Mouse (Mus musculus): ENCODE results near the gene Fam19a2. TPM values are rescaled to one million over a fixed set of nuclear protein-coding genes. Genes with fewer than 3 reads are reported as not detected.

The Fam19a2 gene
- 29.8 and 30.9 TPM in 2 replicates for polyA plus RNA-seq (2015; fragmentation: Nextera tagmentation; extraction: Ambion mirVana)

GRCm38 (mm10) chr10:123263876-123264309 is at the start of gene Fam19a2:
Gene Fam19a2 (plus strand): TSS chr10:123263996.
- Histone ChIP-seq H3K27ac (peak within 1 kb of the TSS; percentile 73), H3K4me1 (replicated peaks) (peaks cover 12% of the 10 kb centered on the region), H3K4me2 (replicated peaks) (peak within 1 kb of the TSS; percentile 92), H3K4me3 (replicated peaks) (peak within 1 kb of the TSS; percentile 70), H3K9ac (replicated peaks) (peak within 1 kb of the TSS; percentile 84), H3K27me3 (peaks cover 11% of the 10 kb centered on the region), H3K9me3 (no peaks in the 10 kb centered on the region), H3K36me3 (no peaks in the 10 kb centered on the region)
- WGBS = 2% methylated on average over 12 of the region's 12 CpGs
- peak; percentile 68 for ATAC-seq

- Histone ChIP-seq H3K9me3 (no peaks in the 10 kb centered on the region), H3K4me2 (replicated peaks) (no peak overlapping the region), H3K4me1 (replicated peaks) (no peaks in the 10 kb centered on the region), H3K27ac (no peak overlapping the region), H3K36me3 (no peaks in the 10 kb centered on the region), H3K27me3 (no peaks in the 10 kb centered on the region), H3K4me3 (replicated peaks) (no peak overlapping the region), H3K9ac (replicated peaks) (no peak overlapping the region)
- no peak for ATAC-seq
- 95% methylated on average over 5 of the region's 5 CpGs for WGBS
These were observed 41.0 kb upstream of the Fam19a2 start for GRCm38 (mm10) chr10:123222785-123223184.

- no peak overlapping the region for H3K9ac ChIP-seq (replicated peaks)
- no peaks in the 10 kb centered on the region for H3K4me1 ChIP-seq (replicated peaks)
- no peaks in the 10 kb centered on the region for H3K27me3 ChIP-seq
- H3K4me2 ChIP-seq (replicated peaks) = no peak overlapping the region
- no peaks in the 10 kb centered on the region for H3K9me3 ChIP-seq
- H3K27ac ChIP-seq = no peak overlapping the region
- H3K36me3 ChIP-seq = no peaks in the 10 kb centered on the region
- no peak for ATAC-seq
- 90% methylated on average over 5 of the region's 5 CpGs for WGBS
- no peak overlapping the region for H3K4me3 ChIP-seq (replicated peaks)
These were observed 34.4 kb upstream of the Fam19a2 start for GRCm38 (mm10) chr10:123229420-123229819.

- H3K27ac ChIP-seq = no peak overlapping the region
- 86% methylated on average over 6 of the region's 6 CpGs for WGBS
- H3K4me2 ChIP-seq (replicated peaks) = no peak overlapping the region
- no peaks in the 10 kb centered on the region for H3K36me3 ChIP-seq
- no peaks in the 10 kb centered on the region for H3K9me3 ChIP-seq
- H3K4me1 ChIP-seq (replicated peaks) = no peaks in the 10 kb centered on the region
- no peaks in the 10 kb centered on the region for H3K27me3 ChIP-seq
- H3K4me3 ChIP-seq (replicated peaks) = no peak overlapping the region
- no peak for ATAC-seq
- no peak overlapping the region for H3K9ac ChIP-seq (replicated peaks)
These were observed 15.7 kb upstream of the Fam19a2 start for GRCm38 (mm10) chr10:123248063-123248462.

- Histone ChIP-seq H3K27me3 (no peaks in the 10 kb centered on the region), H3K36me3 (no peaks in the 10 kb centered on the region), H3K9ac (replicated peaks) (no peak overlapping the region), H3K27ac (no peak overlapping the region), H3K4me2 (replicated peaks) (no peak overlapping the region), H3K4me1 (replicated peaks) (no peaks in the 10 kb centered on the region), H3K9me3 (no peaks in the 10 kb centered on the region), H3K4me3 (replicated peaks) (no peak overlapping the region)
- 92% methylated on average over 9 of the region's 9 CpGs for WGBS
- no peak for ATAC-seq
These were observed 11.9 kb upstream of the Fam19a2 start for GRCm38 (mm10) chr10:123251904-123252303.

- H3K4me2 ChIP-seq (replicated peaks) = no peak overlapping the region
- no peak overlapping the region for H3K9ac ChIP-seq (replicated peaks)
- WGBS = 46% methylated on average over 5 of the region's 5 CpGs
- no peaks in the 10 kb centered on the region for H3K27me3 ChIP-seq
- H3K4me1 ChIP-seq (replicated peaks) = no peaks in the 10 kb centered on the region
- no peak overlapping the region for H3K27ac ChIP-seq
- H3K36me3 ChIP-seq = no peaks in the 10 kb centered on the region
- H3K9me3 ChIP-seq = no peaks in the 10 kb centered on the region
- no peak overlapping the region for H3K4me3 ChIP-seq (replicated peaks)
- no peak for ATAC-seq
These were observed 9.5 kb upstream of the Fam19a2 start for GRCm38 (mm10) chr10:123254299-123254698.

GRCm38 (mm10) chr10:123255674-123256348 is 8.0 kb upstream of the Fam19a2 start:
- no peaks in the 10 kb centered on the region for H3K27me3 ChIP-seq
- H3K4me2 ChIP-seq (replicated peaks) = no peak overlapping the region
- no peaks in the 10 kb centered on the region for H3K4me1 ChIP-seq (replicated peaks)
- no peaks in the 10 kb centered on the region for H3K9me3 ChIP-seq
- 85% methylated on average over 7 of the region's 7 CpGs for WGBS
- ATAC-seq = no peak
- H3K27ac ChIP-seq = no peak overlapping the region
- no peak overlapping the region for H3K9ac ChIP-seq (replicated peaks)
- H3K36me3 ChIP-seq = no peaks in the 10 kb centered on the region
- H3K4me3 ChIP-seq (replicated peaks) = no peak overlapping the region

- peak overlapping the region; percentile 84 for H3K9ac ChIP-seq (replicated peaks)
- no peaks in the 10 kb centered on the region for H3K9me3 ChIP-seq
- H3K36me3 ChIP-seq = no peaks in the 10 kb centered on the region
- H3K4me3 ChIP-seq (replicated peaks) = peak overlapping the region; percentile 70
- H3K27me3 ChIP-seq = peaks cover 11% of the 10 kb centered on the region
- under 1% methylated on average over 84 of the region's 84 CpGs for WGBS
- peak overlapping the region; percentile 92 for H3K4me2 ChIP-seq (replicated peaks)
- peaks cover 12% of the 10 kb centered on the region for H3K4me1 ChIP-seq (replicated peaks)
- peak overlapping the region; percentile 73 for H3K27ac ChIP-seq
- peak; percentile 84 for ATAC-seq
These were observed 830 bp downstream of the Fam19a2 start for GRCm38 (mm10) chr10:123264461-123265191.

GRCm38 (mm10) chr10:123265241-123265790 is 1.5 kb downstream of the Fam19a2 start:
- peaks cover 11% of the 10 kb centered on the region for H3K27me3 ChIP-seq
- no peaks in the 10 kb centered on the region for H3K9me3 ChIP-seq
- H3K4me2 ChIP-seq (replicated peaks) = peak overlapping the region; percentile 92
- peaks cover 12% of the 10 kb centered on the region for H3K4me1 ChIP-seq (replicated peaks)
- peak; percentile 70 for ATAC-seq
- H3K4me3 ChIP-seq (replicated peaks) = peak overlapping the region; percentile 70
- H3K9ac ChIP-seq (replicated peaks) = peak overlapping the region; percentile 84
- WGBS = 1% methylated on average over 48 of the region's 50 CpGs
- H3K36me3 ChIP-seq = no peaks in the 10 kb centered on the region
- peak overlapping the region; percentile 73 for H3K27ac ChIP-seq

- ATAC-seq = no peak
- Histone ChIP-seq H3K9me3 (no peaks in the 10 kb centered on the region), H3K9ac (replicated peaks) (no peak overlapping the region), H3K4me2 (replicated peaks) (peak overlapping the region; percentile 92; the same call in 1 of the 2 replicates), H3K4me1 (replicated peaks) (peaks cover 12% of the 10 kb centered on the region), H3K27me3 (peaks cover 11% of the 10 kb centered on the region), H3K4me3 (replicated peaks) (0 out of 2 replicates have a peak overlapping the region, but pooled peaks have one; percentile 5), H3K36me3 (no peaks in the 10 kb centered on the region), H3K27ac (no peak overlapping the region)
- 80% methylated on average over 10 of the region's 10 CpGs for WGBS
These were observed 4.8 kb downstream of the Fam19a2 start for GRCm38 (mm10) chr10:123268568-123268967.

GRCm38 (mm10) chr10:123274554-123274953 is 10.8 kb downstream of the Fam19a2 start:
- Histone ChIP-seq H3K27ac (no peak overlapping the region), H3K4me1 (replicated peaks) (no peaks in the 10 kb centered on the region), H3K4me3 (replicated peaks) (no peak overlapping the region), H3K9me3 (no peaks in the 10 kb centered on the region), H3K4me2 (replicated peaks) (no peak overlapping the region), H3K9ac (replicated peaks) (no peak overlapping the region), H3K27me3 (no peaks in the 10 kb centered on the region), H3K36me3 (no peaks in the 10 kb centered on the region)
- no peak for ATAC-seq
- 71% methylated on average over 11 of the region's 11 CpGs for WGBS

GRCm38 (mm10) chr10:123307300-123307699 is 43.5 kb downstream of the Fam19a2 start:
- Histone ChIP-seq H3K4me1 (replicated peaks) (no peaks in the 10 kb centered on the region), H3K4me2 (replicated peaks) (no peak overlapping the region), H3K9ac (replicated peaks) (no peak overlapping the region), H3K27me3 (no peaks in the 10 kb centered on the region), H3K9me3 (no peaks in the 10 kb centered on the region), H3K36me3 (no peaks in the 10 kb centered on the region), H3K4me3 (replicated peaks) (no peak overlapping the region), H3K27ac (no peak overlapping the region)
- ATAC-seq = no peak

All from midbrain, embryonic 13.5 days (tissue).